Comparison of ENCODE assay signal across 9 mouse cellular contexts in the genomic region with DNA sequence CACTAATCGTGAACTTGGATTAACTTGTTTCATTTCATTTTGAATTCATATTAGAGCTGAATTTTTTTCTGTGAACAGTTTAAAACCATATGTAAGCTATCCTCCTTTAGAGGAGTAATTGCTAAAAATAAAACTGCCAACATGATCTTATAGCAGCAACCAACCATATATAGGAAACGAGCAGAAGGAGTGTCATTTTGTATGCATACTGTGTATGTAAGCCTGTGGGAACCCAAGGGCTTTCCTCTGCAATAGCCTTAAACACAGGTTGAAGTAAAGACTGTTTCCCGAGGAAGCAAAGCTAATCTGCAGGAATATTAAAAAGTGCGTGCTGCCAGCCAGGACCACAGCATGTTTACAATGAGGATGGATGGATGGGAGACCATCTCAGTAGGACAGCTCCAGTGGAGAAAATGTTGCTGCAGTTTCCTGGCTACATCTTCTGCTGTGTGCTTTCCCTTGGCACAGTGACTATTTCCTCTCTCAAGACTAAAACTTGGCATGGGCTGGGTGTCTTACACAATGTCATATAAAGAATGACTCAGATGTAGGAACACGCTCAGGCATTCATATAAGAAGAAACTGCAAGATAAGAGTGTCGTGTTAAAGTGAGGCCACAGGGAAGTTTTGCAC.
DNase-seq lines count a peak whose midpoint lies in the region; ATAC-seq and TF ChIP-seq lines count a peak whose summit lies in the region.
"Had no signal": no experiment of that assay in that cellular context is flagged by ENCODE, and none has a peak within 500 bp of the region (broad histone marks: within the 10 kb centered on the region; RNA-seq: fewer than 3 reads in every experiment).

No protein-coding gene starts in this region.

- no peaks in the 10 kb centered on the region for H3K36me3 ChIP-seq in heart, postnatal 0 days (replicated peaks; ENCODE audit: control insufficient read depth, insufficient read depth, low read length)
- no peaks in the 10 kb centered on the region for H3K36me3 ChIP-seq in midbrain, postnatal 0 days (ENCODE audit: insufficient read depth, low read length)
- no peaks in the 10 kb centered on the region for H3K36me3 ChIP-seq in kidney, adult 2 months (ENCODE audit: control insufficient read depth, insufficient read depth, low read length)

- DNase-seq in heart, postnatal 0 days (ENCODE audit: low spot score) = peak; percentile 27
- no peak for DNase-seq in heart, postnatal 14 days
- DNase-seq in NIH3T3 (ENCODE audit: low read depth) = peak; percentile 91
- DNase-seq in fibroblast of lung, adult 2 months (ENCODE audit: low read depth) = peak; percentile 27
- DNase-seq in midbrain, postnatal 0 days (ENCODE audit: low spot score) = peak; percentile 49
- DNase-seq in spleen, adult 18-20 months = no peak
- DNase-seq in kidney, adult 2 months = no peak
- DNase-seq in spleen, postnatal 10 days (ENCODE audit: low spot score in 2 of 2) = no peak
- DNase-seq: thymus, adult 2 months had no signal

- H3K27me3 ChIP-seq in heart, postnatal 0 days (ENCODE audit: control insufficient read depth, insufficient read depth, low read length) = no peaks in the 10 kb centered on the region
- H3K27me3 ChIP-seq in midbrain, postnatal 0 days (ENCODE audit: insufficient read depth, low read length) = no peaks in the 10 kb centered on the region
- no peaks in the 10 kb centered on the region for H3K27me3 ChIP-seq in kidney, adult 2 months (replicated peaks; ENCODE audit: control insufficient read depth, insufficient read depth, low read length)

- intact Hi-C loops in heart, postnatal 14 days (cut with DNase I) = no loop called here

- no peaks in the 10 kb centered on the region for H3K9me3 ChIP-seq in heart, postnatal 0 days (replicated peaks; ENCODE audit: control insufficient read depth, low read length)
- H3K9me3 ChIP-seq in midbrain, postnatal 0 days (ENCODE audit: low read length) = no peaks in the 10 kb centered on the region

- no peak overlapping the region for H3K4me2 ChIP-seq in heart, postnatal 0 days (ENCODE audit: low read depth, low read length)
- H3K4me2 ChIP-seq in midbrain, postnatal 0 days (ENCODE audit: low read depth, low read length, poor library complexity, severe bottlenecking) = no peak overlapping the region

- TF ChIP-seq POLR2A in kidney, adult 2 months (IDR thresholded peaks at IDR 0.05; ENCODE audit: low read depth, low read length) = no peak

- no peak overlapping the region for H3K9ac ChIP-seq in heart, postnatal 0 days (replicated peaks; ENCODE audit: low read depth, low read length)
- no peak overlapping the region for H3K9ac ChIP-seq in midbrain, postnatal 0 days (replicated peaks; ENCODE audit: low read length, poor library complexity, severe bottlenecking)

- TF ChIP-seq CTCF in heart, postnatal 0 days (IDR thresholded peaks at IDR 0.05; ENCODE audit: low read depth) = no peak
- no peak for TF ChIP-seq CTCF in midbrain, postnatal 0 days (IDR thresholded peaks at IDR 0.05)
- no peak for TF ChIP-seq CTCF in kidney, adult 2 months (conservative IDR thresholded peaks at IDR 0.05; ENCODE audit: insufficient read depth, insufficient read length, low read depth, low read length)

- H3K4me1 ChIP-seq in heart, postnatal 0 days (ENCODE audit: control insufficient read depth, insufficient read depth) = no peaks in the 10 kb centered on the region
- peaks cover 4% of the 10 kb centered on the region; the same call in 1 of the 2 replicates for H3K4me1 ChIP-seq in midbrain, postnatal 0 days (ENCODE audit: insufficient read depth, low read length)
- no peaks in the 10 kb centered on the region for H3K4me1 ChIP-seq in kidney, adult 2 months (ENCODE audit: control insufficient read depth, insufficient read depth, low read length)

- peak; percentile 33; the same call in 1 of the 2 replicates for ATAC-seq in heart, postnatal 0 days (ENCODE audit: insufficient read depth, low read depth)
- no peak for ATAC-seq in midbrain, postnatal 0 days (ENCODE audit: low FRiP score)

- no peak overlapping the region for H3K27ac ChIP-seq in heart, postnatal 0 days (ENCODE audit: low read depth)
- 0 out of 2 replicates have a peak overlapping the region, but pooled peaks have one; percentile 12 for H3K27ac ChIP-seq in midbrain, postnatal 0 days (ENCODE audit: low read depth, low read length)
- H3K27ac ChIP-seq in kidney, adult 2 months (ENCODE audit: insufficient read depth, low read depth, low read length) = no peak overlapping the region

- no peak for TF ChIP-seq EP300 in heart, postnatal 0 days (IDR thresholded peaks at IDR 0.05; ENCODE audit: low read depth)

- H3K4me3 ChIP-seq in heart, postnatal 0 days (ENCODE audit: low read depth, low read length) = no peak overlapping the region
- H3K4me3 ChIP-seq in midbrain, postnatal 0 days (ENCODE audit: low read depth, low read length) = no peak overlapping the region
- H3K4me3 ChIP-seq in kidney, adult 2 months (ENCODE audit: insufficient read depth, low read depth, low read length) = no peak overlapping the region

- WGBS in heart, postnatal 0 days = 50% methylated on average over 6 of the region's 6 CpGs
- WGBS in midbrain, postnatal 0 days = 37% methylated on average over 6 of the region's 6 CpGs
- WGBS in kidney, adult 2 months = 67% methylated on average over 6 of the region's 6 CpGs

Comparison
In these comparisons a context has a peak if more than half of its experiments do, and no peak if none do; other contexts are left out.
1. DNase-seq: peak in heart, postnatal 0 days (single experiment), NIH3T3 (single experiment), fibroblast of lung, adult 2 months (single experiment) and midbrain, postnatal 0 days (single experiment); none in heart, postnatal 14 days (0 of 2), spleen, adult 18-20 months (0 of 2), kidney, adult 2 months (single experiment) and spleen, postnatal 10 days (0 of 2).